Mouse (Mus musculus) cerebellum, adult 2 months (tissue): ENCODE data around the gene Tmem237.

Experiments used
- CTCF ChIP-seq: fragments of 200-500 bp; IDR thresholded peaks from 2 replicates; pipeline ENCODE4 v1.5.1; 2011; ENCODE audit warnings: low read depth, mild to moderate bottlenecking, control low read depth, low read length, moderate library complexity, borderline replicate concordance; ENCODE audit not compliant: insufficient read depth
- POLR2A ChIP-seq: fragments of 200-500 bp; IDR thresholded peaks from 2 replicates; pipeline ENCODE4 v1.6.1; 2011; ENCODE audit warnings: low read length, control low read depth, borderline replicate concordance; ENCODE audit not compliant: insufficient read depth

DNA sequence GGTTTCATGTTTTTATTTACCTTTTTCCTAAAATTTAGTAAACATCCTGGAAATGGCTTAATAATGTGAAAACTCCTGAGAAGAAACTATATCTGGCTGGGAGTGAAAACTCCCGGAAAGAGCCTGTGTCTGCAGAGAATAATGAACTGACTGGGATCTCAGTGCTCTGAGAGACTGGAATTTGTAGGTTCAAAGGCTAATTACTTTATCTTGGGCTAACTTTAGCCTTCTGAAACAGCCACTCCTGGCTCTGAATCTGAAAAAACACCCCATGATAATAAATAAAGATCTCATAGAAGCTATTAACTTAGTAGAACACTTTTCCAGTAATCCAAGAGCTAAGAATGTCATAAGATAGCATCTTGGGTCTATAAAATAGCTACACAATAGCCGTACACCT is 48.3 kb upstream of the Tmem237 start:
- TF ChIP-seq POLR2A, result no peak
- no peak for TF ChIP-seq CTCF
